Mouse (Mus musculus): ENCODE measurements around the gene Ptpn12. TPM values are rescaled to one million over a fixed set of nuclear protein-coding genes. Genes with fewer than 3 reads are reported as not detected.
A peak's percentile ranks its signal among the peaks of the same experiment; 100 is the strongest.

Gene Ptpn12
- polyA plus RNA-seq, 1 experiment from 2014 or later = 9.0 TPM

DNA sequence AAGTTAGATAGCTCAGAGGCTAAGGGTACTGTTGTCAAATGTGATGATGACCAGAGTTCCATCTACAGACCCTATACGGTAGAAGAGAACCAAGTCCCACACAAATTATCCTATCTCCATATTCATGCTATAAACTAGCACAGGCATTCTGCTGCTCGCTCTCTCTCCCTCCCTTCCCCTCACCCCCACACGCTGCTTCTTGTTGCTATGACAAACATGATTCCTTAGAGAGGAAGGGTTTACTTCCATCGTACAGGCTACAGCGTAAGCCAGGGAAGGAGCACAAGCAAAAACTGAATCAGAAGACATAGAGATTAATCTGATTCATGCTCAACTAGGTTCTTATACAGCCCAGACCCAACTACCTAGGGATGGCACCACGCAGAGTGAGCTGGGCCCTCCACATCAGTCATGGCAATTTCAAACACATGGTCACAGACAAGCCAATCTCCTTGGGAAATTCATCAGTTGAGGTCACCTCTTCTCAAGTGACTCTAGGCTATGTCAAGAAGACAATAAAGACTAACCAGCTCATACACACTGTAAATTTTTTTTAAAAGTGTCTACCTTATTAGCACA is 21.2 kb downstream of the Ptpn12 start:
- no peak overlapping the region for H3K9ac ChIP-seq (ENCODE audit: low read depth, low read length)
- H3K36me3 ChIP-seq (ENCODE audit: control insufficient read depth, insufficient read depth) = no peaks in the 10 kb centered on the region
- 78% methylated on average over 6 of the region's 6 CpGs for WGBS (ENCODE audit: insufficient replicate concordance)
- H3K4me3 ChIP-seq (ENCODE audit: low read depth, low read length) = no peak overlapping the region
- H3K4me2 ChIP-seq (ENCODE audit: low read depth, low read length) = no peak overlapping the region
- H3K4me1 ChIP-seq (ENCODE audit: control insufficient read depth, low read depth, low read length) = no peaks in the 10 kb centered on the region; the same call in 1 of the 2 replicates
- H3K27ac ChIP-seq (ENCODE audit: low read length) = no peak overlapping the region
- H3K27me3 ChIP-seq (ENCODE audit: control insufficient read depth, insufficient read depth, low read depth, low read length) = no peaks in the 10 kb centered on the region
- no peak for ATAC-seq (ENCODE audit: low read depth)
- H3K9me3 ChIP-seq (replicated peaks; ENCODE audit: control insufficient read depth, low read length) = no peaks in the 10 kb centered on the region

DNA sequence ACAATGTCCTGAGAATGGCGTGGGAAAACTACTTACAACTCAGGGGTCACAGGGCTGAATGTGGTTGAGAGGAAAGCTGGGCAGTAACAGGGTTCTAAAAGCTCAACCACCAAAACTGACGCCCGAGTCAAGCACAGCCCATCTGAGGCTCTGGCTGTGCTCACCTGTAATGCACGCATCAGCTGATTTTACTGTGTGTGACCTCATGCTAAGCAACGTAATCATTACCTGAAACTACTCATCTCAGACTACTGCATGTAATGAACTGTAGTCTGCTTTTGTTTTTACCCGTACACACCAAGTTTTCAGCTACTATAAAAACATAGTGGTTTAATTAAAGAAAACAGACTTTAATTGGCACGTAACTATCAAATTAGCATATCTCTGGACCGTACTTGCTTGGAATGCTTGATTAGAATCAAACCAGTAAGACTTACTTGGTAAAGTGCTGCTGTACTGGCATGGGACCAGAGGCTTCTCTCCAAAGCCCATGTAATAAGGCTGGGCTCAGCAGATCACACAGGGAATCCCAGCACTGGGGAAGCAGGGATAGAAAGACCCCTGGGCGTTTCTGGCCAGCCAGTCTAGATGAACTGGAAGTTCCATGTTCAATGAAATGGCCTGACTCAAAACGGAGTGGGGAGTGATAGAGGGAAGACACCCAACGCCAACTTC is 22.2 kb downstream of the Ptpn12 start:
- no peak for ATAC-seq (ENCODE audit: low read depth)
- H3K9ac ChIP-seq (ENCODE audit: low read depth, low read length) = no peak overlapping the region
- H3K27ac ChIP-seq (ENCODE audit: low read length) = no peak overlapping the region
- no peaks in the 10 kb centered on the region for H3K9me3 ChIP-seq (replicated peaks; ENCODE audit: control insufficient read depth, low read length)
- H3K27me3 ChIP-seq (ENCODE audit: control insufficient read depth, insufficient read depth, low read depth, low read length) = no peaks in the 10 kb centered on the region
- H3K4me3 ChIP-seq (ENCODE audit: low read depth, low read length) = no peak overlapping the region
- no peak overlapping the region for H3K4me2 ChIP-seq (ENCODE audit: low read depth, low read length)
- WGBS (ENCODE audit: insufficient replicate concordance) = 77% methylated on average over 11 of the region's 11 CpGs
- no peaks in the 10 kb centered on the region; the same call in 1 of the 2 replicates for H3K4me1 ChIP-seq (ENCODE audit: control insufficient read depth, low read depth, low read length)
- no peaks in the 10 kb centered on the region; the same call in 1 of the 2 replicates for H3K36me3 ChIP-seq (ENCODE audit: control insufficient read depth, insufficient read depth)

DNA sequence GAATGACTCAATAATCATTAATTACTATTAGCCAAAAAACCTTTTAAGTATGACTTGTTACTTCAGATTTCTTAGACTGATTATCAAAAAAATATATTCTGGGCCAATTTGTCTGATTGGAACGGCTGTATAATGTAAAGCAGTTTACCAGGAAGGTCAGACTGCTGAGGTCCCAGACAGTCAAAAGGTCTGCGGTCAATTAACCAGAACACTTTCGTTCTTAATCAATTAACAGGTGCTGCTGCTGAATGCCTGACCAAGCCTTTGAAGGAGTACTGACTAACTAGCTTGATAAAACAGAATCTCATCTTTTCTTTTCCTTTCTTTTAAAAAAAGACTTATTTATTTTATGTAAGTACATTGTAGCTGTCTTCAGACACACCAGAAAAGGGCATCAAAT is 23.1 kb downstream of the Ptpn12 start:
- no peak overlapping the region for H3K4me2 ChIP-seq (ENCODE audit: low read depth, low read length)
- no peak overlapping the region for H3K4me3 ChIP-seq (ENCODE audit: low read depth, low read length)
- H3K36me3 ChIP-seq (ENCODE audit: control insufficient read depth, insufficient read depth) = peaks cover 4% of the 10 kb centered on the region
- no peaks in the 10 kb centered on the region for H3K27me3 ChIP-seq (ENCODE audit: control insufficient read depth, insufficient read depth, low read depth, low read length)
- no peak overlapping the region for H3K27ac ChIP-seq (ENCODE audit: low read length)
- 77% methylated on average over 3 of the region's 3 CpGs for WGBS (ENCODE audit: insufficient replicate concordance)
- ATAC-seq (ENCODE audit: low read depth) = no peak
- H3K9ac ChIP-seq (ENCODE audit: low read depth, low read length) = no peak overlapping the region
- H3K4me1 ChIP-seq (ENCODE audit: control insufficient read depth, low read depth, low read length) = no peaks in the 10 kb centered on the region
- no peaks in the 10 kb centered on the region for H3K9me3 ChIP-seq (replicated peaks; ENCODE audit: control insufficient read depth, low read length)

DNA sequence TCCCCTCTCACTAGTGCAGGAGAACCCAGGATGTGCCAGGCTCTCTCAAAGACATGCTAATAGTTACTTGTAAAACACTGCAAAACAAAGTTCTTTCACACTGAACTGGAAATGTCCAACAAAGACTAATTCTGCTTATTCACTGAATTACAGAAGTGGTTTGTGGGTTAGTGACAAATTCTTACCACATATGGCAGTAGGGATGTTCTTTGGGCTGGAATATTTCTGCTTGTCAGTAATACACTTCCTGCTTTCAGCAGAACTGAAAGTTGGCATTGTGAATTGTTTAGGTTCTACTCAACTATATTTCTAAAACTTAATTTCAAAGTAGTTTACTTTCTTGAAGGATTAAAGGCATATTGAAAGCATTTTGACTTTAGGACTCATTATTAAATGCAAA is 25.5 kb downstream of the Ptpn12 start:
- H3K27me3 ChIP-seq (ENCODE audit: control insufficient read depth, insufficient read depth, low read depth, low read length) = no peaks in the 10 kb centered on the region
- no peak overlapping the region for H3K9ac ChIP-seq (ENCODE audit: low read depth, low read length)
- H3K36me3 ChIP-seq (ENCODE audit: control insufficient read depth, insufficient read depth) = peaks cover 7% of the 10 kb centered on the region
- H3K4me1 ChIP-seq (ENCODE audit: control insufficient read depth, low read depth, low read length) = no peaks in the 10 kb centered on the region
- ATAC-seq (ENCODE audit: low read depth) = no peak
- no peaks in the 10 kb centered on the region for H3K9me3 ChIP-seq (replicated peaks; ENCODE audit: control insufficient read depth, low read length)
- peak overlapping the region; percentile 44; the same call in 1 of the 2 replicates for H3K27ac ChIP-seq (ENCODE audit: low read length)
- no peak overlapping the region for H3K4me2 ChIP-seq (ENCODE audit: low read depth, low read length)
- no peak overlapping the region for H3K4me3 ChIP-seq (ENCODE audit: low read depth, low read length)

DNA sequence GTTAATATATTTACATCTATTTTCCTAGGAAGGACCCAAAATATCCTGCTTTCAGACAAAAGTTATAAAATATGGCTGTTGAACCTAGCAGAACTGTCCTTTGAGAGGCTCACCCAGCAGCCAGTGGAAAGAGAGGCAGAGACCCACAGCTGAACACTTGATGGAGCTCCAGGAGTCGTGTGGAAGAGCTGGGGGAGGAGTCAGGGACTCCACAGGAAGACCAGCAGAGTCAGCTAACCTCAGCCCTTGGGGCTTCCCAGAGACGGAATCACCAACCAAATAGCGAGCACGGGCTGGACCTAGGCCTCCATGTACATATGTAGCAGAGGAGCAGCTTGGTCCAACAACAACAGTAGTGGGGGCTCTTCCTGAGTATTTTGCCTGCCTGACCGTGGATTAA is 38.6 kb downstream of the Ptpn12 start:
- peaks cover 16% of the 10 kb centered on the region for H3K36me3 ChIP-seq (ENCODE audit: control insufficient read depth, insufficient read depth)
- no peaks in the 10 kb centered on the region for H3K4me1 ChIP-seq (ENCODE audit: control insufficient read depth, low read depth, low read length)
- H3K4me2 ChIP-seq (ENCODE audit: low read depth, low read length) = no peak overlapping the region
- peak; percentile 16; the same call in 1 of the 2 replicates for ATAC-seq (ENCODE audit: low read depth)
- no peaks in the 10 kb centered on the region for H3K9me3 ChIP-seq (replicated peaks; ENCODE audit: control insufficient read depth, low read length)
- WGBS (ENCODE audit: insufficient replicate concordance) = 43% methylated on average over 5 of the region's 5 CpGs
- no peak overlapping the region for H3K9ac ChIP-seq (ENCODE audit: low read depth, low read length)
- no peak overlapping the region for H3K27ac ChIP-seq (ENCODE audit: low read length)
- H3K4me3 ChIP-seq (ENCODE audit: low read depth, low read length) = no peak overlapping the region
- H3K27me3 ChIP-seq (ENCODE audit: control insufficient read depth, insufficient read depth, low read depth, low read length) = no peaks in the 10 kb centered on the region

DNA sequence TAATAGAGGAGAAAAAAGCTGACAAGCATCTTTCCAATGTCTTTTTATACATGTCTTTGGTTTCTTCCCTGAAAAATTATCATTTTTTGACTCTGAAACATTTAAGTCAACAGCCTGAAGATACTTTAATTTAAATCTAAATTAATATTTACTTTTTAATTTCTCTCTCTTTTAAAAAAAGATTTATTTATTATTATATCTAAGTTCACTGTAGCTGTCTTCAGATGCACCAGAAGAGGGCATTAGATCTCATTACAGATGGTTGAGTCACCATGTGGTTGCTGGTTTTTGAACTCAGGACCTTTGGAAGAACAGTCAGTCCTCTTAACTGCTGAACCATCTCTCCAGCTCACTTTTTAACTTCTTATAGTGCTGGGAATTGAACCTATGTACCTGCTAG is 44.8 kb downstream of the Ptpn12 start:
- H3K9me3 ChIP-seq (replicated peaks; ENCODE audit: control insufficient read depth, low read length) = no peaks in the 10 kb centered on the region
- no peak overlapping the region for H3K27ac ChIP-seq (ENCODE audit: low read length)
- H3K4me2 ChIP-seq (ENCODE audit: low read depth, low read length) = no peak overlapping the region
- H3K4me3 ChIP-seq (ENCODE audit: low read depth, low read length) = no peak overlapping the region
- H3K4me1 ChIP-seq (ENCODE audit: control insufficient read depth, low read depth, low read length) = no peaks in the 10 kb centered on the region
- no peaks in the 10 kb centered on the region for H3K27me3 ChIP-seq (ENCODE audit: control insufficient read depth, insufficient read depth, low read depth, low read length)
- ATAC-seq (ENCODE audit: low read depth) = no peak
- peaks cover 20% of the 10 kb centered on the region for H3K36me3 ChIP-seq (ENCODE audit: control insufficient read depth, insufficient read depth)
- H3K9ac ChIP-seq (ENCODE audit: low read depth, low read length) = no peak overlapping the region

DNA sequence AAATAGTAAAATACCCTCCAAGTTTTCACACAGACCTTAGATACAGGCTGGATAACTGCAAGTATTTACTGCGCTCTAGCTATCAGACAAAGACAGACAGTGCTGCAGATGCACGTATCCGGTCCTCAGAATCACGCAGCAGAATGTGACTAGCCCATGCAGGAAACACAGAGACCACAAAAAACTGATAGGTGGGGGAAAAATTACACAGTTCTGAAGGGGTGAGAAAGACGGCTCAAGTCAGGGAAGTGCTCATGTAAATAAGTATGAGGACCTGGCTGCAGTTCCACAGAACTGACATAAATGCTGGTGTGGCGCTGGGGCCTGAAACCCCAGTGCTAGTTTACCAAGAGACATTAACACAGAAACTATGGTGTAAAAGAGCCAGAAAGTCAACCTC is 53.0 kb downstream of the Ptpn12 start:
- Histone ChIP-seq H3K9ac (ENCODE audit: low read depth, low read length) (no peak overlapping the region), H3K27me3 (ENCODE audit: control insufficient read depth, insufficient read depth, low read depth, low read length) (no peaks in the 10 kb centered on the region), H3K4me1 (ENCODE audit: control insufficient read depth, low read depth, low read length) (peaks cover 15% of the 10 kb centered on the region; the same call in 1 of the 2 replicates), H3K27ac (ENCODE audit: low read length) (no peak overlapping the region), H3K9me3 (replicated peaks; ENCODE audit: control insufficient read depth, low read length) (0 out of 2 replicates have a peak, but pooled peaks cover 3% of the 10 kb centered on the region), H3K4me3 (ENCODE audit: low read depth, low read length) (no peak overlapping the region), H3K4me2 (ENCODE audit: low read depth, low read length) (no peak overlapping the region), H3K36me3 (ENCODE audit: control insufficient read depth, insufficient read depth) (peaks cover 36% of the 10 kb centered on the region)
- WGBS (ENCODE audit: insufficient replicate concordance) = 23% methylated on average over 6 of the region's 6 CpGs
- ATAC-seq (ENCODE audit: low read depth) = peak; percentile 71

DNA sequence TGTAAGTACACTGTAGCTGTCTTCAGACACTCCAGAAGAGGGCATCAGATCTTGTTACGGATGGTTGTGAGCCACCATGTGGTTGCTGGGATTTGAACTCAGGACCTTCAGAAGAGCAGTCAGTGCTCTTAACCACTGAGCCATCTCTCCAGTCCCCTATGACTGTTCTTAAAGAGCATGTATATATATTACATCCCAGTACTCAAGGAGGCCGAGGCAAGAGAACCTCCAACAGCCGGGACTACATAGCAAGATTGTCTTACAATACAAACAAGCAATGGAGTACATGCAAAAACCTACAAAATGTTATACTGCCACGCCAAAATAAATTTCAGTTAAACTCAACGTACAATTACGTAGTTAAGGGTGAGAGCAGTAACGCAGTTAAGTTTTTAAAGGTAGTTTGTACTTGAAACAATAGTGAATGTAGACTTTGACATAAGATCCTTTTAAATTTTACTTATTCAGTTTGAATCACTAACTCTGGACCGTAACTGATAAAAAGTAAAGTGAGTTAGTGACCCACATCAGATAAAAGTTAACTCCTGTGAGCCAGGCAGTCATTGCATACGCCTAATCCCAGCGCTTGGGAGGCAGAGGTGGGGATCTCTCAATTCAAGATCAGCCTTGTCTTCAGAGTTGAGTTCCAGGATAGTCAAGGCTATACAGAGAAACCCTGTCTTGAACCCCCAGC is 53.9 kb downstream of the Ptpn12 start:
- no peak overlapping the region for H3K4me3 ChIP-seq (ENCODE audit: low read depth, low read length)
- H3K4me1 ChIP-seq (ENCODE audit: control insufficient read depth, low read depth, low read length) = peaks cover 17% of the 10 kb centered on the region; the same call in 1 of the 2 replicates
- H3K27me3 ChIP-seq (ENCODE audit: control insufficient read depth, insufficient read depth, low read depth, low read length) = no peaks in the 10 kb centered on the region
- 54% methylated on average over 10 of the region's 10 CpGs for WGBS (ENCODE audit: insufficient replicate concordance)
- no peak for ATAC-seq (ENCODE audit: low read depth)
- H3K27ac ChIP-seq (ENCODE audit: low read length) = no peak overlapping the region
- H3K36me3 ChIP-seq (ENCODE audit: control insufficient read depth, insufficient read depth) = peaks cover 40% of the 10 kb centered on the region
- H3K9ac ChIP-seq (ENCODE audit: low read depth, low read length) = no peak overlapping the region
- H3K9me3 ChIP-seq (replicated peaks; ENCODE audit: control insufficient read depth, low read length) = 0 out of 2 replicates have a peak, but pooled peaks cover 3% of the 10 kb centered on the region
- H3K4me2 ChIP-seq (ENCODE audit: low read depth, low read length) = 0 out of 2 replicates have a peak overlapping the region, but pooled peaks have one; percentile 1

DNA sequence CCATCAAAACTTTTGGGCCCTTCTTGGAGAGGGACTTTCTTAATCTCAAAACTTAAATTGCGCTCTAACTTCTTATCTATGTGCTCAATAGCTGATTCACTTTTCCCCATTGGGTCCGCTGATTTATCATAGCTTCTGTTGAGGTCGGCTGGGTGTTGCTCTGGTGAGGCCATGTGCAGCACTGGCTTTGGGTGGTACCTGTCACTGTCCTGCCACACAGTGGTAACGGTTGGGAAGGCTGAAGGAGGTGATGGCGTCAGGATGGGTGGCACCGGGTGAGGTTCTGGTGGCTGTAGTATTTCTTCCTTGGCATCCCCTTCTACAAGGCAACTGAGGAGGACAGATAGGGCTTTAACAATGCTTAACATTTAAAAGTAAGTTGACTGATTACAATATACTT is 57.3 kb downstream of the Ptpn12 start:
- no peak overlapping the region for H3K4me2 ChIP-seq (ENCODE audit: low read depth, low read length)
- H3K27ac ChIP-seq (ENCODE audit: low read length) = no peak overlapping the region

More for the DNA sequence above, 57.3 kb downstream of the Ptpn12 start:
- ATAC-seq (ENCODE audit: low read depth) = peak; percentile 70
- Histone ChIP-seq H3K9me3 (replicated peaks; ENCODE audit: control insufficient read depth, low read length) (0 out of 2 replicates have a peak, but pooled peaks cover 3% of the 10 kb centered on the region), H3K36me3 (ENCODE audit: control insufficient read depth, insufficient read depth) (peaks cover 45% of the 10 kb centered on the region), H3K27me3 (ENCODE audit: control insufficient read depth, insufficient read depth, low read depth, low read length) (no peaks in the 10 kb centered on the region), H3K4me3 (ENCODE audit: low read depth, low read length) (no peak overlapping the region), H3K4me1 (ENCODE audit: control insufficient read depth, low read depth, low read length) (peaks cover 17% of the 10 kb centered on the region; the same call in 1 of the 2 replicates), H3K9ac (ENCODE audit: low read depth, low read length) (no peak overlapping the region)
- 39% methylated on average over 6 of the region's 6 CpGs for WGBS (ENCODE audit: insufficient replicate concordance)
